Mouse (Mus musculus) T-helper 2 cell (primary cell): Measurements from ENCODE around the gene Tbce.
"Not testable (repeated sequence)": the region's sequence is repeated elsewhere in the genome, so short reads cannot be mapped to it uniquely, and the experiment has no call there.

Experiments
- in situ Hi-C: fragments of 300-600 bp; cut with MboI, MseI; formaldehyde crosslinking; loops from one replicate; pipeline ENCODE4 v1.15.1; 2025; ENCODE audit warnings: high pct_unique_total_duplicates

The Tbce gene

DNA sequence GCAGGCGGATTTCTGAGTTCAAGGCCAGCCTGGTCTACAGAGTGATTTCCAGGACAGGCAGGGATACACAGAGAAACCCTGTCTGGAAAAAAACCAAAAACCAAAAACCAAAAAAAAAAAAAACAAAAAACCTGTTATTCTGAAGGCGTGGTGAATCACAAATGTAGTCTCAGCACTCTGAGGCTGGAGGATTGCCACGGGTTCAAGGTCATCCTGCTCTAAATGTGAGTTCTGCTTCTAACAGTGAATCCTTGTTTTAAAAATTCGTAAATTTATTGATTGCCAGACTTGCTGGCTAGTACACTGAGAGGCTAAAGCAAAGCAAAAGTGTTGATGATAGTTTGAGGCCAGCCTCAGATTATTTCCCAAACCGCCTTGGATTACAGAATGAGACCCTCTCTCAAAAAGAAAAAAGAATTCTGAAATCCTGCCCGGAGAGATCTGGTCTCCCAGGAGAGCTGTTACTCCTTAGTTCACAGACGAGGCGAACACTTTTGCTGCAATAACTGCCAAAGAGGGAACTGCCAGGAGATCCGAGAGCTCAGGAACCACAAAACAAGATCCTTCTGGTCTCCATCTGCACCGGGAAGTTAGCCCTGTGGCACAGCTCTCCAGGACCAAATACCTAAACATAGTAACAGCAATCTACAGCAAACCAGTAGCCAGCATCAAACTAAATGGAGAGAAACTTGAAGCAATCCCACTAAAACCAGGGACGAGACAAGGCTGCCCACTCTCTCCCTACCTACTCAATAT, 3.4 kb downstream of the Tbce start:
- in situ Hi-C loops, result loop anchor here (5.0 kb wide), 1 partner anchor 84 kb away; the partner anchor contains the start of gene B3galnt2

DNA sequence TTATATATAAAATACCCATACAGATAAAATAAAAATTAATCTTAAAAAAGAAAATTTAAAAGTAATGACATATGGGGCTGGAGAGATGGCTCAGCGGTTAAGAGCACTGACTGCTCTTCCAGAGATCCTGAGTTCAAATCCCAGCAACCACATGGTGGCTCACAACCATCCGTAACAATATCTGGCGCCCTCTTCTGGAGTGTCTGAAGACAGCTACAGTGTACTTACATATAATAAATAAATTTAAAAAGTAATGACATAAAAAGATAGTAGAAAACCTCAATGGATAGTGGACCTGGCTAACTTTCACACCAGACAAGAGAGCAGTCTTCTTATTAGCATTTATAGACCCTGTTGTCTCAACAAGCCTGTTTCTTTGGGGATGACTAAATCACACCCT, 4.1 kb downstream of the Tbce start:
- in situ Hi-C loops, result loop anchor here (5.0 kb wide), 1 partner anchor 83 kb away; the partner anchor contains the start of gene B3galnt2

DNA sequence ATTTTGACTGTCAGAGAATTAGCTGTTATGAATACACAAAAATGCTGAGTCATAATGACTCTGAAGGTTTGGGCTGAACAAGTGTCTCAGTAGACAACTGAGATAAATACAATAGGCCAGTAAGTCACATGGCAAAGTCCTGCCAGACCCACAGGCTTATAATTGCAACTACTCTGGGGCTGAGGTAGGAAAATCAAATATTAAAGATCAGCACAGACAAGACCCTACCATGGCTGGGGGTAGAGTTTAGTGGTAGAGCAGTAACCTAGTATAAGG, 5.4 kb downstream of the Tbce start:
- in situ Hi-C loops, result no loop called here

DNA sequence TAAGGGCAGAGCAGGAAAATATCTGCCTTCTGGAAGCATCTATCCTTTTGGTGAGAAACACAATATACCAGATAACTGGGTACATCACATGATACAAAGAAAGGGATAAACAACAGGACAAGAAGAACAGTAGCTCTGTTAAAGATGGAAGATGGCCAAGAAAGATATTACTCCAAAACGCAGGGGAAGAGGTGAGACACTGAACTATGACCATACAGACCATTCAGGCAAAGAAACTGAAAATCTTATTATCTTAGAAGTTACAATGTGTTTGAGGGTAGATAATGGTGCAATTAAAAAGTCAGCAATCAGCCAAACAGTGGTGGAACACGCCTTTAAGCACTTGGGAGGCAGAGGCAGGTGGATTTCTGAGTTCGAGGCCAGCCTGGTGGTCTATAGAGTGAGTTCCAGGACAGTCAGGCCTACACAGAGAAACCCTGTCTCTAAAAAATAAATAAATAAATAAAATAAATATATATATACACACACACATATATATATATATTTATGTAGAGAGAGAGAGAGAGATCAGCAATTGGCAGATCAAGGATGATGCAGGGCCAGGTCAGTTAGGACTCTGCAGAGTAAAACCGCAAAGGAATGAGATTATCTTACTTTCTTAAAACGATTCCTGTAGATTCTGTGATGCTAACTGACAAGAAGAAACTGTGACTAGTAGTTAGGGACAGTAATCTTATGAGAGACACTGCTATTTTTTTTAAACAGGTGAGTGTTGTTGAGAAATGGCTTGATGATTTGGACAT, 5.9 kb downstream of the Tbce start:
- in situ Hi-C loops, result no loop called here

- in situ Hi-C loops, result no loop called here
Measured at GRCm38 (mm10) chr13:14026154-14026820, 13.2 kb downstream of the Tbce start.

DNA sequence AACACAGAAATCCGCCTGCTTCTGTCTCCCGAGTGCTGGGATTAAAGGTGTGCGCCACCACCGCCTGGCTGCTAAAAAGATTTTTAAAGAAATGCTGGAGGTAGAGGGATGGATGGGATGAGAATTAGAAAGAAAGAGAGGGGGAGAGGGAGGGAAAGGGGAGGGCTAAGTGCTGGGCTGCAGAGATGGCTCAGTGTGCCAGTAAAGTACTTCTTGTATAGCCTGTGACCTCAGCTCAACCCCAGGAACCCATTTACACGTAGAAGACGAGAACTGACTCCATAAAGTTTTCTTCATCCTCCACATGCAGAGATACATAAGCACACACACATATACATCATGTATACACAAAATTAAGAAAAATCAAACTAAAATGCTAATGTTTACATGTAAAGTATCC, 13.9 kb downstream of the Tbce start:
- in situ Hi-C loops, result no loop called here

DNA sequence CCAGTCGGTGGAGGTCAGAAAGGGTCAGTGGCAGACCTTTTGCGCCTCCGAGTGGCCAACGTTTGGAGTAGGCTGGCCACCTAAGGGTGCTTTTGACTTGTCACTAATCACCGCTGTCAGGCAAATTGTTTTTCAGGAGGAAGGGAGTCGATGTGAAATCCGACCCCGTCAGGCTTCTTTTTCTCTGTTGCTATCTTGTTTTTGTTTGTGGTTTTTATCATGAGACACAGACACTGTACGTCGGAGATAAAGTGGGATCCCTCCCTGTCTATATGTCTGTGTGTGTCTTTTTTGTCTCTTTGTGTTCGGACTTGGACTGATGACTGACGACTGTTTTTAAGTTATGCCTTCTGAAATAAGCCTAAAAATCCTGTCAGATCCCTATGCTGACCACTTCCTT, 18.0 kb downstream of the Tbce start:
- in situ Hi-C loops, result not testable (repeated sequence)

DNA sequence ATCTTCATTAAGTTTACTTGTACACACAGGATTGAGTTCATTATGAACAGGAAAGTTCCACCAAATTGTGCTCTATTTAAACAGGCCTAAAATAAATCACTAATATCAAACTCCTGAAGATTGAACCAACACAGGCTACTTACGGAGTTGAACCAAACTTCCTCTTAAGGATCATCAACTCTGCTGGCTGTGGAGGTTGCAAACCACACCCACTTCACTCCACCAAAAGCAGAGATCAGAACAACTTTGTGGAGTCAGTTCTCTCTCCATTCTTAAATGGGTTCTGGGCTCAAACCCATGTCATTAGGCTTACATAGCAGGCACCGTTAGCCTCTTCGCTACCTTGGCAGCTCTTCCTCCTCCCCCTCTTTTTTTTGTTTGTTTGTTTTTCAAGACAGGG, 20.6 kb downstream of the Tbce start:
- in situ Hi-C loops, result no loop called here

DNA sequence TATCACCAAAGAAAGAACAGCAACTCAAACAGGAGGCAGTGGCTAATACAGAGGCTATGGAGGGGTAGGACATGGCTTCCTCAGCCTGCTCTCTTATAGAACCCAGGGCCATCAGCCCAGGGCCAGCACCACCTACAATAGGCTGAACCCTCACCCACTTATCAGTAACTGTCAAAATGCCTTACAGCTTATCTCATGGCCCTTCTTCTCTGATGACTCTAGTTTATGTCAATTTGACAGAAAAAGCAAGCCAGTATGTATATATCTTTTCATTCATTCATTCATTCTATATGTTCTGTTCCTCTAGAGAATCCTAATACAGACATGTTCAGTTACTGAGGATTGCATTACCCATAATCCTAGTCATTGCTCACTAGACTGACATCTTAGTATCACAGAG, 21.2 kb downstream of the Tbce start:
- in situ Hi-C loops, result no loop called here

- in situ Hi-C loops, result no loop called here
Measured at GRCm38 (mm10) chr13:14015609-14016008, 23.8 kb downstream of the Tbce start.

DNA sequence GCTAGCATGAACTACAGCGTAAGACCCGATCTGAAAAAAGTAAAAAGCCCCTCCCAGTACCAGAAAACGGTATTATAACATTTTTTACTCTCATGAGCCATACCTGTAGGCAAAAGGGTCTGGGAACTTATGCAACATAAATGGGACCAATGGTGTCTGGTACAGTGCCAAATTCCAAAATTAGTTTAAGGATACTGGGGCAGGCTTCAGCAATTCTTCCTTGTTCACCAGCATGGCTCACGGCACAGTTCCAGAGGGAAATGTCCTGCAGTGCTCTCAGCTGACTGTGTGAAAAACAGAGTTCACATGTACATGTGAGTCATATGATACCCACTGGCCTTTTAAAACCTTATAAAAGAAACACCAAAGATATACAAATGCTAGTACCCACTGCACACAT, 24.9 kb downstream of the Tbce start:
- in situ Hi-C loops, result no loop called here

DNA sequence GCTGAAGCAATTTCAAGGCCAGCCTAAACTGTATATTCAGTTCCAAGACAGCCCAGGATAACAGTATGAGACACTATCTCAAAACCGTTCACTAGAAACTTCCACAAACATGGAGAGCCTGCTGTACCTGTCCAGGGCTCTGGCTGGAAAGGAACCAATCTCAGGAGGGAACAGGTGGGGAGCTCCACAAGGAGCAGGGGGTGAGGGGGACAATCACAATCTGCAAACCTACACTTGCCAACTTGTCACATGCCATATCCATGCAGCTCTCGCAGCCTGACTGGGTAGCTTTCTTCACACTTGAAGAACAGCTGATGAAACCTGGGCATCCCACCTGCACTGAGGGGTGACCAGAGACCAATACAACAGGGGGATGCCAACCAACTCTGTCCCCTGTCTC, 25.4 kb downstream of the Tbce start:
- in situ Hi-C loops, result no loop called here

DNA sequence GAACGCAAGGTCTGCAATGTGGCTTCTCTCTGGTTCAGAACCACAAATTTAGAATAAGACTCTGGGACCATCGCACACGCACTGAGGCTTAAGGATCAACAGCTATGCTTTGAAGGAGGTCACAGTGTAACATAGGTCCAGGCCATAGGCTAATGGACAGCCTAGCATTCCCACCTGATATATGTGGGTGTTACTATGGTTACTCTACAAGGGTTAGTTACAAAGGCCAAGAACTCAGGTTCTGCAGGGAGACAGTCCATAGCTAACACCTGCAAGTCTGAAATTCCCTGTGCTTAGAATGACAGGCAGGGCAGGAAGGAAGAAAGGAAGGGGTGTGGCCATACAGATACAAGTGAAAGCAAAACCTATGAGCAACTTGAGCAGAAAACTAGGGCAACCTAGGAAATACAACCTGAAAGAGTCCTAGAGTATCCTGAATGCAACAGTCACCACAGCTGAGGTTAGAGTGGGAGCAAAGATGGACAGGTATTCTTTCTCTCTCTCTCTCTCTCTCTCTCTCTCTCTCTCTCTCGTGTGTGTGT, 27.9 kb downstream of the Tbce start:
- in situ Hi-C loops, result no loop called here

DNA sequence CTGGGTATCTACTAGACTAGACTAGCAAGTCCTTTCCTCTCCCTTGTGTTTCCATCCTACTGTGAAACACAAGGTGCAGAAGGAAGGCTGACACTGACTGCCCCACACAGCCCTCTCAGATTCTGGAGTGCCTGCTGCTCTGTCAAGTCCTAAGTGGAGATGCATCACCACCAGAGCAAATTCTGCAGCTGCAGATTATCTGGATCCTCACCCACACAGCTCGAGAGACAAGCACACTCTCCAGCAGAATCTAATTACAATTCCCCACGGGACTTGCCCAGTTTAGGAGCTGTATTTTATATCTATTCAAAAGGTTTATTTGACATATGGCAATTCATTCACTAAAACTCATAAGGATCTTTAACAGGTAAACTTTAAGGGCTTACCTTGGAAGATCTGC, 33.4 kb downstream of the Tbce start:
- in situ Hi-C loops, result no loop called here

- in situ Hi-C loops, result no loop called here
Measured at GRCm38 (mm10) chr13:14004999-14005398, 34.4 kb downstream of the Tbce start.

- in situ Hi-C loops, result no loop called here
Measured at GRCm38 (mm10) chr13:14004086-14004485, 35.4 kb downstream of the Tbce start.

- in situ Hi-C loops, result no loop called here
Measured at GRCm38 (mm10) chr13:14002706-14003105, 36.7 kb downstream of the Tbce start.

DNA sequence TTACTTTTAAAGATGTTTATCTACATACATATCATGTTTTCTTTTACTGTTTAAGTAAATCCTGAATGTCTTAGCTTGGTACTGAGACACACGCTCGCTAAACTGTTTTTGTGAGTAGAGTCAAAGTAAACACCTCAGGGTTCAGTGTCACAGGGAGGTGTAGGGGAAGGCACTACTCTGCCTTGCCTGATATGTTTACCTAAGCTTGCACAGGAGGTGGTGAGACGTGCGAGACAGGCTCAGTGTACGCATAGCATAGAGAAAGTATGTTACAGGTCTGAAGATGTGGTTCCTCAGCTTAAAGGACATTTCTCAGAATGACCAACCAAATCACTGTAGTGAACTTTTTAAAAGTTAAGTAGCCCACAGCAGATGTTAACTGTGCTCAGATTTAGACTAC, 42.0 kb downstream of the Tbce start:
- in situ Hi-C loops, result no loop called here

DNA sequence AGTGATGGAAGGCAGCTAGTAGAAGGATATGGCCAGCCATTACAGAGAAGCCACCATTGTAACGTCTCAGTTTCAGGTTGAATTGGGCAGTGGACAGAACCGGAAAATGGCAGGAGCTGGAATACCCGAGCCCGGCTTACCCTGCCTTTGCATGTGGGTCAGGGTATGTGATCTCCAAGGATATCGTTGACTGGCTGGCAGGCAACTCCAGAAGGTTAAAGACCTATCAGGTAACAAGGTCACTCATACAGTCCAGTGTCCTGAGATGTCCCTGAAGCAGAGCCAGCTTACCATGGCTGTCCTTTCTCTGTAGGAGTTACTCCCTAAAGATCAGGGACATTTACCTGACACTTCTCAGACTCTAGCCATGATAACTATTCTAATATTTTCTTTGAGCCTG, 44.4 kb downstream of the Tbce start:
- in situ Hi-C loops, result no loop called here

DNA sequence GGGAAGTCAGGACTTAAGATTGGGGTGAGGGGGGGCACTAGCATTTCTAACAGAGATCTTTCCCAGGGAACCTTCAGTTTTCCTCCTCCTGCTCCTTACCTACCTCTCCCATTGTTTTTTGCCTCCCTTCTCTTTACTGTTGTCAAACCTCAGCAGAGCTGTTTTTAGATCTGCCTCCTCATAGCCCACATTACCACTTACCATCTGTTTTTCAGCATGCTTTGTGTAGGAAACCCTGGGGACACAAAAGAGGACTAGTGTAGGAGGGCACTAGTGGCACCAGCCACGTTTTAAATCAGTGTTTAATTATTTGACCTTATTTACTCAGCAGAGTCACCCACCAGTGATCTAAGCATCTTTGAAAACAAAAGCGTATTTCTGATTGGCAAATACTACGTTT, 46.4 kb downstream of the Tbce start:
- in situ Hi-C loops, result no loop called here

GRCm38 (mm10) chr13:13990391-13990790, 49.0 kb downstream of the Tbce start:
- in situ Hi-C loops, result no loop called here

DNA sequence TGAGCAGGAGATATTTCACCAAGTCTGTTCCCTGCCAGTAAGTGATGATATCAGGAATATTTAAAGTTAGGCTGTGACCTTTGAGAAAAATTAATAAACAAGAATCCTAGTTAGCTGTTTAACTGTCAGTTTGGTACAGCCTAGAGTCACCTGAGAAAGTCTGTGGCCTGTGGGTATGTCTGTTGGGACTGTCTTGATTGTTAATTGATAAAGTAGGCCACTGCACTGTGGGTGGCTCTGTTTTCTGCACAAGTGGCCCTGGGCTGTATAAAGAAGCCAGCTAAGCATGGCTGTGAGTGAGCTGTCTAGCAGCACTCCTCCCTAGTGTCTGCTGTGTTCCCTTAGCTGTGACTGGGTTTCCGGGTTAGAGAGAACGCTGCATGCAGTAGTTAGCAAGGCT, 50.3 kb downstream of the Tbce start:
- in situ Hi-C loops, result no loop called here

- in situ Hi-C loops, result no loop called here
Measured at GRCm38 (mm10) chr13:13983523-13983922, 55.9 kb downstream of the Tbce start.
